Mouse (Mus musculus): ENCODE measurements around the gene Casc3.

Casc3 gene

GRCm38 (mm10) chr11:98873900-98874299 lies 69.2 kb downstream of the Casc3 start:
- no peak for DNase-seq

DNA sequence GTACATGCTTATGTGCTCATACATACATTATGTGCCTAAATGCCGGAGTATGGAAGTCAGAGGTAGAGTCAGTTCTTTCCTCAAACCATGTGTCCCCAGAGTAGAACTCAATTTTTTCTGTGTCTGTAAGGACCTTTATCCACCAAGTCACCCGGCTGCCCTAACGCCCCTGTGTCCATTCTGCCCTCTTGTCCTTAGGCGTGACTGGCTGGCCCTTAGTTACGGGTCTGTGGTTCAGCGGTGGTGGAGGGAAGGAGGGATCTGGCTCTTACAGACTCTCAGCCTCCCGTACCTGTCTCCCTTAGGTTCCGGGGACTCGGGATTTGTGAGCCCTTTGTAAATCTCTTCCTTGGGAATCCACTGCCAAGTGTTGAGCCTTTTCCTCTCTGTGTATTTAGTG lies 72.3 kb downstream of the Casc3 start:
- no peak for DNase-seq
